Mouse (Mus musculus): ENCODE measurements around the gene Olfr107. TPM values are rescaled to one million over a fixed set of nuclear protein-coding genes. Genes with fewer than 3 reads are reported as not detected.

Gene Olfr107
- polyA plus RNA-seq (2011; ENCODE audit: insufficient read length, low read depth, missing spikeins) = not detected in 2 replicates

GRCm38 (mm10) chr17:37398926-37399325, at the start of gene Olfr107:
TSS of gene Olfr107 (plus strand) at chr17:37399226.
- Histone ChIP-seq H3K4me1 (ENCODE audit: control insufficient read depth, insufficient read depth, low read length) (no peaks in the 10 kb centered on the region), H3K4me3 (ENCODE audit: insufficient read depth, low read length) (no peak within 1 kb of the TSS), H3K27ac (ENCODE audit: insufficient read depth, low read length) (no peak within 1 kb of the TSS)
- no peak for TF ChIP-seq POLR2A (IDR thresholded peaks at IDR 0.05; ENCODE audit: low read depth, low read length)
- TF ChIP-seq CTCF (IDR thresholded peaks at IDR 0.05; ENCODE audit: borderline replicate concordance, insufficient read depth, low read length) = no peak

- H3K4me1 ChIP-seq (ENCODE audit: control insufficient read depth, insufficient read depth, low read length) = no peaks in the 10 kb centered on the region
- H3K4me3 ChIP-seq (ENCODE audit: insufficient read depth, low read length) = no peak within 1 kb of the TSS
- no peak within 1 kb of the TSS for H3K27ac ChIP-seq (ENCODE audit: insufficient read depth, low read length)
- no peak for TF ChIP-seq POLR2A (IDR thresholded peaks at IDR 0.05; ENCODE audit: low read depth, low read length)
- no peak for TF ChIP-seq CTCF (IDR thresholded peaks at IDR 0.05; ENCODE audit: borderline replicate concordance, insufficient read depth, low read length)
Measured at GRCm38 (mm10) chr17:37359282-37359681, 39.7 kb upstream of the Olfr107 start, which contains the start of gene Olfr104-ps. TSS of gene Olfr104-ps (plus strand) at chr17:37359582.

GRCm38 (mm10) chr17:37378733-37379132, 20.3 kb upstream of the Olfr107 start, which contains the start of gene Olfr105-ps:
TSS of gene Olfr105-ps (plus strand) at chr17:37379033.
- Histone ChIP-seq H3K4me1 (ENCODE audit: control insufficient read depth, insufficient read depth, low read length) (no peaks in the 10 kb centered on the region), H3K27ac (ENCODE audit: insufficient read depth, low read length) (no peak within 1 kb of the TSS), H3K4me3 (ENCODE audit: insufficient read depth, low read length) (no peak within 1 kb of the TSS)
- TF ChIP-seq POLR2A (IDR thresholded peaks at IDR 0.05; ENCODE audit: low read depth, low read length) (no peak), CTCF (IDR thresholded peaks at IDR 0.05; ENCODE audit: borderline replicate concordance, insufficient read depth, low read length) (no peak)

- no peak within 1 kb of the TSS for H3K27ac ChIP-seq (ENCODE audit: insufficient read depth, low read length)
- H3K4me1 ChIP-seq (ENCODE audit: control insufficient read depth, insufficient read depth, low read length) = no peaks in the 10 kb centered on the region
- no peak within 1 kb of the TSS for H3K4me3 ChIP-seq (ENCODE audit: insufficient read depth, low read length)
- TF ChIP-seq CTCF (IDR thresholded peaks at IDR 0.05; ENCODE audit: borderline replicate concordance, insufficient read depth, low read length) (no peak), POLR2A (IDR thresholded peaks at IDR 0.05; ENCODE audit: low read depth, low read length) (no peak)
Measured at GRCm38 (mm10) chr17:37390093-37390492, 8.9 kb upstream of the Olfr107 start, which contains the start of gene Olfr106-ps. TSS of gene Olfr106-ps (plus strand) at chr17:37390393.

DNA sequence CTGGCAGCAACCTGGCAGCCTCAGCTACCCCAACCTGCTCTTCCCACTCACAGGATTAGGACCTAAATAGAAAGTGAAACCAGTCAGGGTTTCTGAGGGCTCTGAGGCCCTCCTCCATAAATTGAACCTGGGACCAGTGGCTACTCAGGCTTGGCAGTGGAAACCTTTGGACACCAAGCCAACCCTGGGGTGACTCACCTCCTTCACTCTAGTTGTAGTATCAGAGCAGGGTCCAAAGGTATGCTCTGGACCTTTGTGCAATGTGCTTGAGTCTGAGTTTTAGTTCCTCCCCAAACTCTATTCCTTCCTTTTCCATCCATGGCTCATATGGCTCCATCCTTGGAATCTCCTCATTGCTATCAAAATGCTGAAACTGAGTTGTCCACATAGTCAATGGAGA, 14.4 kb downstream of the Olfr107 start:
- H3K4me3 ChIP-seq (ENCODE audit: insufficient read depth, low read length) = no peak overlapping the region
- no peak overlapping the region for H3K27ac ChIP-seq (ENCODE audit: insufficient read depth, low read length)
- TF ChIP-seq POLR2A (IDR thresholded peaks at IDR 0.05; ENCODE audit: low read depth, low read length) (no peak), CTCF (IDR thresholded peaks at IDR 0.05; ENCODE audit: borderline replicate concordance, insufficient read depth, low read length) (no peak)
- no peaks in the 10 kb centered on the region for H3K4me1 ChIP-seq (ENCODE audit: control insufficient read depth, insufficient read depth, low read length)

- no peak for TF ChIP-seq POLR2A (IDR thresholded peaks at IDR 0.05; ENCODE audit: low read depth, low read length)
- no peaks in the 10 kb centered on the region for H3K4me1 ChIP-seq (ENCODE audit: control insufficient read depth, insufficient read depth, low read length)
- no peak within 1 kb of the TSS for H3K4me3 ChIP-seq (ENCODE audit: insufficient read depth, low read length)
- no peak within 1 kb of the TSS for H3K27ac ChIP-seq (ENCODE audit: insufficient read depth, low read length)
Measured at GRCm38 (mm10) chr17:37445180-37445579, 46.2 kb downstream of the Olfr107 start, which contains the start of gene Olfr108. TSS of gene Olfr108 (plus strand) at chr17:37445480.

Other genes with a start within 250 kb of the Olfr107 start
- gene Olfr93, start 237.7 kb upstream of the Olfr107 start, polyA plus RNA-seq (2011; ENCODE audit: insufficient read length, low read depth, missing spikeins) = not detected in 2 replicates
- not detected in 2 replicates for gene Ubd, start 205.3 kb upstream of the Olfr107 start, polyA plus RNA-seq (2011; ENCODE audit: insufficient read length, low read depth, missing spikeins)
- not detected in 2 replicates for gene Olfr94, start 198.2 kb upstream of the Olfr107 start, polyA plus RNA-seq (2011; ENCODE audit: insufficient read length, low read depth, missing spikeins)
- not detected in 2 replicates for gene Olfr95, start 186.1 kb upstream of the Olfr107 start, polyA plus RNA-seq (2011; ENCODE audit: insufficient read length, low read depth, missing spikeins)
- not detected in 2 replicates for gene Olfr96, start 179.1 kb upstream of the Olfr107 start, polyA plus RNA-seq (2011; ENCODE audit: insufficient read length, low read depth, missing spikeins)
- gene Olfr97, start 161.9 kb upstream of the Olfr107 start, polyA plus RNA-seq (2011; ENCODE audit: insufficient read length, low read depth, missing spikeins) = not detected in 2 replicates
- gene Olfr98, start 135.5 kb upstream of the Olfr107 start, polyA plus RNA-seq (2011; ENCODE audit: insufficient read length, low read depth, missing spikeins) = not detected in 2 replicates
- gene H2-M3, start 129.0 kb upstream of the Olfr107 start, polyA plus RNA-seq (2011; ENCODE audit: insufficient read length, low read depth, missing spikeins) = 5.3 and 5.7 TPM in 2 replicates
- gene Olfr99, start 115.8 kb upstream of the Olfr107 start, polyA plus RNA-seq (2011; ENCODE audit: insufficient read length, low read depth, missing spikeins) = not detected in 2 replicates
- gene Olfr101, start 94.9 kb upstream of the Olfr107 start, polyA plus RNA-seq (2011; ENCODE audit: insufficient read length, low read depth, missing spikeins) = not detected in 2 replicates
- not detected in 2 replicates for gene Olfr102, start 82.2 kb upstream of the Olfr107 start, polyA plus RNA-seq (2011; ENCODE audit: insufficient read length, low read depth, missing spikeins)
- not detected in 2 replicates for gene Olfr103, start 59.5 kb upstream of the Olfr107 start, polyA plus RNA-seq (2011; ENCODE audit: insufficient read length, low read depth, missing spikeins)
- not detected in 2 replicates for gene Olfr104-ps, start 39.6 kb upstream of the Olfr107 start, polyA plus RNA-seq (2011; ENCODE audit: insufficient read length, low read depth, missing spikeins)
- gene Olfr105-ps, start 20.2 kb upstream of the Olfr107 start, polyA plus RNA-seq (2011; ENCODE audit: insufficient read length, low read depth, missing spikeins) = not detected in 2 replicates
- not detected in 2 replicates for gene Olfr106-ps, start 8.8 kb upstream of the Olfr107 start, polyA plus RNA-seq (2011; ENCODE audit: insufficient read length, low read depth, missing spikeins)
- not detected in 2 replicates for gene Olfr108, start 46.3 kb downstream of the Olfr107 start, polyA plus RNA-seq (2011; ENCODE audit: insufficient read length, low read depth, missing spikeins)
- gene Olfr109, start 59.7 kb downstream of the Olfr107 start, polyA plus RNA-seq (2011; ENCODE audit: insufficient read length, low read depth, missing spikeins) = not detected in 2 replicates
- not detected in 2 replicates for gene H2-M2, start 84.3 kb downstream of the Olfr107 start, polyA plus RNA-seq (2011; ENCODE audit: insufficient read length, low read depth, missing spikeins)
- gene Olfr110, start 93.2 kb downstream of the Olfr107 start, polyA plus RNA-seq (2011; ENCODE audit: insufficient read length, low read depth, missing spikeins) = not detected in 2 replicates
- not detected in 2 replicates for gene Olfr111, start 108.8 kb downstream of the Olfr107 start, polyA plus RNA-seq (2011; ENCODE audit: insufficient read length, low read depth, missing spikeins)
- not detected in 2 replicates for gene Olfr112, start 170.2 kb downstream of the Olfr107 start, polyA plus RNA-seq (2011; ENCODE audit: insufficient read length, low read depth, missing spikeins)
- gene Olfr113, start 178.4 kb downstream of the Olfr107 start, polyA plus RNA-seq (2011; ENCODE audit: insufficient read length, low read depth, missing spikeins) = not detected in 2 replicates
- gene Olfr114, start 193.5 kb downstream of the Olfr107 start, polyA plus RNA-seq (2011; ENCODE audit: insufficient read length, low read depth, missing spikeins) = not detected in 2 replicates
- gene Olfr115, start 227.9 kb downstream of the Olfr107 start, polyA plus RNA-seq (2011; ENCODE audit: insufficient read length, low read depth, missing spikeins) = not detected in 2 replicates
- not detected in 2 replicates for gene Olfr116, start 228.0 kb downstream of the Olfr107 start, polyA plus RNA-seq (2011; ENCODE audit: insufficient read length, low read depth, missing spikeins)